Mouse (Mus musculus) lung, embryonic 14.5 days (tissue): ENCODE measurements around the gene Tcf7l2. TPM values are rescaled to one million over a fixed set of nuclear protein-coding genes. Genes with fewer than 3 reads are reported as not detected.

Experiments used
- ATAC-seq: fragments of 200-750 bp; cut with Nextera tagmentation; 2 replicates; pipeline ENCODE4 v1.8.0; 2017; ENCODE audit warnings: mild to moderate bottlenecking, moderate TSS enrichment, moderate library complexity; ENCODE audit not compliant: insufficient read depth
- DNase-seq: peaks from one replicate; pipeline ENCODE4 v3.0.0-alpha.2; 2015
- H3K27ac ChIP-seq: fragments of 300-500 bp; sonication (generic); 2 replicates; pipeline ENCODE4 v1.5.1; 2014; ENCODE audit warnings: low read depth, mild to moderate bottlenecking, moderate library complexity
- H3K27me3 ChIP-seq: fragments of 300-500 bp; sonication (generic); 2 replicates; pipeline ENCODE4 v1.6.1; 2014; ENCODE audit warnings: low read length, control low read depth; ENCODE audit not compliant: insufficient read depth
- H3K36me3 ChIP-seq: fragments of 300-500 bp; sonication (generic); 2 replicates; pipeline ENCODE4 v1.6.1; 2014; ENCODE audit warnings: control low read depth; ENCODE audit not compliant: insufficient read depth
- H3K4me1 ChIP-seq: fragments of 300-500 bp; sonication (generic); 2 replicates; pipeline ENCODE4 v1.6.1; 2014; ENCODE audit warnings: antibody characterized with exemption, control low read depth; ENCODE audit not compliant: insufficient read depth
- H3K4me2 ChIP-seq: fragments of 300-500 bp; sonication (generic); 2 replicates; pipeline ENCODE4 v1.6.1; 2014; ENCODE audit warnings: mild to moderate bottlenecking
- H3K4me3 ChIP-seq: fragments of 300-500 bp; sonication (generic); 2 replicates; pipeline ENCODE4 v1.5.1; 2014; ENCODE audit warnings: low read depth, low read length
- H3K9ac ChIP-seq: fragments of 300-500 bp; sonication (generic); 2 replicates; pipeline ENCODE4 v1.6.1; 2014
- H3K9me3 ChIP-seq: fragments of 300-500 bp; sonication (generic); 2 replicates; pipeline ENCODE4 v1.6.1; 2016; ENCODE audit warnings: low read depth, low read length, control low read depth
- CTCF ChIP-seq: IDR thresholded peaks from 2 replicates; pipeline ENCODE4 v1.5.1; 2016; ENCODE audit warnings: antibody characterized with exemption, low read depth
- WGBS: fragments of 180-500 bp; shearing (Covaris S2); extraction: QIAGEN DNeasy Blood & Tissue Kit; methylation state at CpG from one replicate; pipeline ENCODE4 v1.1.7; 2014; 5-methylcytosine and 5-hydroxymethylcytosine counted together
- polyA plus RNA-seq: library from polyadenylated mRNA; unstranded; fragments of >200 nt; fragmentation: Nextera tagmentation; extraction: Ambion mirVana; gene quantifications from 2 replicates; pipeline ENCODE4 v1.2.1, GENCODE M21; 2014

Gene Tcf7l2
- polyA plus RNA-seq, 1 experiment from 2014 or later, result 57.1 TPM

DNA sequence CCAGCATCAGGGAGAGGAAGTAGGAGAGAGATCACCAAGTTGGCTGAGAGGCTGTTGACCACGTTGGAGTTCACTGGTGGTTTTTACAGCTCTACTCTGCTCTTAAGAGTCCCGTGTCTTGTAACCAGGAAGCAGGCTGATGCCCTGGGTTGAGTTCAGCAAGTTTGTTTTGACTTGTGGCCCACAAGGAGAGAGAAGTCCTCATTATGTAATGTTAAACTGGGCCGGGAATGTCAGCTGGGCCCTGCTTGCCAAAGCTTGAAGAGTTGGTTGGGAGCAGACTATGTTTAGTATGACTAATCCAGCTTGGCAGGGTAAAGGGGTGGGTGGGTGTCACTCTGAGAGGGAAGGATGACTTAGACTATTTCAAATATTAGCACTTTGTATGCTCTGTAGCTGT lies 134.9 kb downstream of the Tcf7l2 start:
- TF ChIP-seq CTCF, result no peak
- Histone ChIP-seq H3K4me2 (no peak overlapping the region), H3K27ac (no peak overlapping the region), H3K36me3 (no peaks in the 10 kb centered on the region), H3K27me3 (no peaks in the 10 kb centered on the region), H3K4me3 (no peak overlapping the region), H3K4me1 (no peaks in the 10 kb centered on the region), H3K9me3 (no peaks in the 10 kb centered on the region), H3K9ac (no peak overlapping the region)
- ATAC-seq (no peak), DNase-seq (no peak)
- WGBS, result 48% methylated on average over 3 of the region's 3 CpGs

DNA sequence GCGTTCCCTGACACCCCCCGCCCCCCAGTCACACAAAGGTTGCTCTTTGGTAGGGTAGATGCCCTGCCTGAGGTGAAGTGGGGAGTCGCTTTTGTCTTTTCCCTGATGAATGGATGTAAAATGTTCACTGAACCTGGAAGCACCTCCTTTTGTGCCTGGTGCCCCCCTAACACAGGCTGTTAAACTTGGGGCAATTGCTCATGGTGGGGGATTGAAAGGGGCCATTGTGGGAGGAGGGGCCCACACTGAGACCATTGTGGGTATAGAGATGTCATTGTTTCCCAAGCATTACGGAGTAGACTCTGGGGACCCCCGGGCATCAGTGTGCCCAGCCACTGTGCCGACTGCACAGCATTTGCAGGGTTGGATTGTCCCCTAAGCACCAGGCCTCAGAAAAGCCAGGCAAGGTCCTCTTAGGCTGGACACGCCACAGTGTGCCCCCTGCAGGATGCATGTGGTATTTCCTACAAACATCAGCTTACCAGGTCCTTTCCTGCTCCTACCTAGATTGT lies 135.8 kb downstream of the Tcf7l2 start:
- peak; percentile 77 for DNase-seq
- no peak overlapping the region for H3K9ac ChIP-seq

GRCm38 (mm10) chr19:55880664-55881359 lies 139.2 kb downstream of the Tcf7l2 start:
- DNase-seq, result peak; percentile 59
- no peak overlapping the region for H3K4me3 ChIP-seq
- no peak for TF ChIP-seq CTCF
- H3K4me2 ChIP-seq, result no peak overlapping the region
- H3K36me3 ChIP-seq, result no peaks in the 10 kb centered on the region
- H3K4me1 ChIP-seq, result no peaks in the 10 kb centered on the region
- H3K9me3 ChIP-seq, result no peaks in the 10 kb centered on the region
- ATAC-seq, result peak; percentile 60
- H3K27ac ChIP-seq, result no peak overlapping the region
- no peak overlapping the region for H3K9ac ChIP-seq
- 59% methylated on average over 13 of the region's 13 CpGs for WGBS
- no peaks in the 10 kb centered on the region for H3K27me3 ChIP-seq

More for the DNA sequence above, 135.8 kb downstream of the Tcf7l2 start:
- Histone ChIP-seq H3K9me3 (no peaks in the 10 kb centered on the region), H3K4me2 (no peak overlapping the region), H3K4me3 (no peak overlapping the region), H3K36me3 (no peaks in the 10 kb centered on the region), H3K27me3 (no peaks in the 10 kb centered on the region), H3K27ac (no peak overlapping the region), H3K4me1 (no peaks in the 10 kb centered on the region)
- peak; percentile 49 for ATAC-seq
- peak; percentile 83 for TF ChIP-seq CTCF
- WGBS, result 60% methylated on average over 7 of the region's 7 CpGs

DNA sequence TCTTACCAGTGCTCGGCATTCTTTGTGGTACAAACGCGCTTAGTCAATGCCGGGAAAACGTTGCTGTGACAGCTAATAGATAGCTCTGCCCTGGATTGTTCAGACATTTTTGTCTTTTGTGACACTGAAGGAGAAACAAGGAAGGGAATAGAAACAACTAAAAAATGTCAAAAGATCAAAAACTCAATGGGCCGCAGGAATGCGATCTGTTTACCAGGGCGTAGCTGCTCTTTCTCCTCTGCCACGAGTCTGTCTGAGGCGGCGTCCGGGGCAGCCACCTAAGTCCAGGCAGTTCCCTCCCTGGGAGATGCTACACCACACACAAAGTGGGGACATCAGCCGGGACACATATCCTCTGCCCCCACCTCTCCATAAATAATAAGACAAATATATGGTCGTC lies 144.9 kb downstream of the Tcf7l2 start:
- H3K4me2 ChIP-seq, result no peak overlapping the region
- H3K36me3 ChIP-seq, result no peaks in the 10 kb centered on the region
- no peak for DNase-seq
- no peak for TF ChIP-seq CTCF
- 64% methylated on average over 14 of the region's 14 CpGs for WGBS
- H3K9me3 ChIP-seq, result no peaks in the 10 kb centered on the region
- no peaks in the 10 kb centered on the region for H3K4me1 ChIP-seq
- no peak overlapping the region for H3K27ac ChIP-seq
- no peak overlapping the region for H3K9ac ChIP-seq
- ATAC-seq, result no peak
- H3K4me3 ChIP-seq, result no peak overlapping the region
- H3K27me3 ChIP-seq, result no peaks in the 10 kb centered on the region

GRCm38 (mm10) chr19:55891692-55892183 lies 150.1 kb downstream of the Tcf7l2 start:
- ATAC-seq, result no peak
- Histone ChIP-seq H3K4me3 (no peak overlapping the region), H3K4me2 (no peak overlapping the region), H3K4me1 (peaks cover 11% of the 10 kb centered on the region), H3K36me3 (no peaks in the 10 kb centered on the region), H3K9ac (no peak overlapping the region), H3K27ac (no peak overlapping the region), H3K27me3 (0 out of 2 replicates have a peak, but pooled peaks cover 7% of the 10 kb centered on the region), H3K9me3 (no peaks in the 10 kb centered on the region)
- DNase-seq, result no peak
- TF ChIP-seq CTCF, result no peak
- 78% methylated on average over 9 of the region's 9 CpGs for WGBS

DNA sequence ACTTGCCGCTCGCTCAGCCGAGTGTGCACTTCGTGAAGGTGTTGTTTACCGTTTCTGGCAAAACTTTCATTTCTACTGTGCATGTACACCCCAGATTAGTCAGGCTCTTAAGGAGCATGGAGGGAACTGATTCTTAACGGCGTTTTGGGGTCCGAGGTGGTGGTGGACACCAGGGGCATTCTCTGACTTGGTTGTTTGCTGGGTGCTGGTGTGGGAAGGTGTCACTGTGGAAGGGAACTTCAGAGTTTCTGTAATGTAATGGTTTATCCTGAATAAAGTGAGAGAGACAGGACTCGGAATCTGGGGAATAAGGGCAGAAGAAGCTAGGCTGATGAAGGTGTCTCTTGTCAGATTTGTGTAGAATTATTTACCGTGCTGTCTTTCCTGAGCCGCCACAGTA lies 151.9 kb downstream of the Tcf7l2 start:
- peaks cover 11% of the 10 kb centered on the region for H3K4me1 ChIP-seq
- DNase-seq, result no peak
- no peak overlapping the region for H3K4me3 ChIP-seq
- no peak overlapping the region for H3K9ac ChIP-seq
- no peaks in the 10 kb centered on the region for H3K36me3 ChIP-seq
- no peak overlapping the region for H3K4me2 ChIP-seq
- WGBS, result 74% methylated on average over 11 of the region's 11 CpGs
- no peak overlapping the region for H3K27ac ChIP-seq
- no peaks in the 10 kb centered on the region for H3K9me3 ChIP-seq
- ATAC-seq, result no peak
- TF ChIP-seq CTCF, result no peak
- 0 out of 2 replicates have a peak, but pooled peaks cover 7% of the 10 kb centered on the region for H3K27me3 ChIP-seq

GRCm38 (mm10) chr19:55894396-55894795 lies 152.8 kb downstream of the Tcf7l2 start:
- Histone ChIP-seq H3K4me3 (no peak overlapping the region), H3K9ac (no peak overlapping the region), H3K36me3 (no peaks in the 10 kb centered on the region), H3K27me3 (0 out of 2 replicates have a peak, but pooled peaks cover 7% of the 10 kb centered on the region), H3K9me3 (no peaks in the 10 kb centered on the region), H3K27ac (no peak overlapping the region), H3K4me2 (no peak overlapping the region), H3K4me1 (peaks cover 11% of the 10 kb centered on the region)
- no peak for ATAC-seq
- DNase-seq, result no peak
- no peak for TF ChIP-seq CTCF
- 78% methylated on average over 9 of the region's 9 CpGs for WGBS
